Mouse (Mus musculus) lung, postnatal 4 days (tissue): ENCODE measurements around the gene Fank1.

Experiments
- DNase-seq, 2 experiments: peaks; one replicate each; pipeline ENCODE4 v3.0.0; 2021

Fank1 gene

GRCm38 (mm10) chr7:133908966-133909365, 132.3 kb downstream of the Fank1 start:
- DNase-seq, result no peak

DNA sequence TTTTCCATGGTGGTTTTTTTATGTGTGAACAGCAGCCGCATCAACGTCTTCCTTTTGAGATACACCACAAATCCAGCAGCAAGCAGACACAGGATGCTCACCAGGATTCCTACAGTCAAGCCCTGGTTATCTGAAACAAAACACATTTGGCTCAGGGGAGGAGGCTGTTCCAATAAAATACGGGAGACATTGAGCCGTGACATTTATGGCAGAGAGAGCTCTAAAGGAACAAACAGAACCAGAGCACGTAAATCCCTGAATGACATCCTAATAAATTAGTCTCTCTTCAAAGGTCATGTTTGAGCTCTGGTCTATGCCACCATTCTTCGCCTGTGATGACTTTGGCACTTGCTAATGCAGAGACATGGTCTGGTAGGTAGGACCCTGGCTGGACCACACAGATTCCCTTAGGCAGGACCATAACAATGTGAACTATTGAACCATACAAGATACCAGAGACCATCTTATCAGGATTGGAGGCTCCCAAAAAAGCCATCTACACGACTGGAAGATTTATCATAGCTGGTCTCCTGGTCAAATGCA, 133.2 kb downstream of the Fank1 start:
- DNase-seq, result no peak

- no peak for DNase-seq
Measured at GRCm38 (mm10) chr7:133911881-133912280, 135.2 kb downstream of the Fank1 start.

DNA sequence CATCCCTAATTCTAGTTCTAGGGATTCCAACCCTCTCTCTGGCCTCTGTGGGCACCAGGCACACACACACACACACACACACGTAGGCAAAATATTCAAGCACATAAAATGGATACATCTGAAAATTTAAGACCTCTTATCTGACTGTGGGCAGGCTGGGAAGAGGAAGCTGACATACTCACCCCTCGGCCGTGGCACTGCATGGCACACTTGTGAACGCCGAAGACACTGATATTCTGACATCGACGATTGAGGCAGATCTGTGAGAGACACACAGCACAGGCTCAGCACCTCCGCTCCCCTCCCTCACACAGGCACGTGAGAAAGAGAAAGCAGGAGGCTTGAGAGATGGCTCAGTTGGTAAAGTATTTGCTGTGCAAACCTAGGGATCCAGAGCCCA, 139.6 kb downstream of the Fank1 start:
- no peak for DNase-seq

DNA sequence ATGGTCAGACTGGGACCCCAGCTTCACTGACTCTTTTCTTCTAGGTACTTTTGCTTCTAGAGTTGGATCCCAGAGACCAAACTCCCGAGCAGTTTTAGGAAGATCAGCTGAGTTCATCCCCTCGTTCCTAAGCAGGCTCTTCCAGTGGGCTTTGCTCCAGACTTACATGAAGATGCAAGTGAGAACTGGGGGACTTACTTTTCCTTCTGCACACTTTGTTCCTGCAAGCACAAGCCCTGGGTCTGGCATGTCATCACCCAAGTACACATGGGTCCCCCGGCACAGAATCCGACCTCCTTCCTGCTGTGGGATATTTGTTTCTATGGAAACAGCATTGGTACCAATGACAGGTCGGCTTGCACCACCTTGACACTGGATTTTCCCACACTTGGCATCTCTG, 142.6 kb downstream of the Fank1 start:
- DNase-seq, result no peak

GRCm38 (mm10) chr7:133919918-133920317, 143.3 kb downstream of the Fank1 start:
- DNase-seq, result peak; percentile 69 to 83

GRCm38 (mm10) chr7:133920724-133921123, 144.1 kb downstream of the Fank1 start:
- no peak for DNase-seq

DNA sequence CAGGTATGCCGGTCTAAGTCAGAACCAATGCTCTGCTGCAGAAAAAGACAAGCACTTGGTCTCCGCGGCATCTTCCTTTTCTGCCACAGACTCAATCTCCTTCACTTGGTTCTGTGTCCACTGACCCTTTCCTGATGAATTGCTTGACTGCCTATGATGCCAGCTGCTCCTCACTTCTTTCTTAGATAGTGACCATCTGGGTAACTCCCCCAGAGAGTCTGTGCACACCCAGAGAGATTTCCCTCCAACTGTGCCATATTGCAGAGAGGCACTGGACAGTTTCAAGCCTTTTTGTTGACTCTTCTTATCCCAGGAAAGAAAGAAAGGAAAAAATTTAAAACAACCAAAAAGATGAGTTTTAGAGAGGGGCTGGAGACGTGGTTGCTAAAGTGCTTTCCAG, 144.6 kb downstream of the Fank1 start:
- no peak for DNase-seq

DNA sequence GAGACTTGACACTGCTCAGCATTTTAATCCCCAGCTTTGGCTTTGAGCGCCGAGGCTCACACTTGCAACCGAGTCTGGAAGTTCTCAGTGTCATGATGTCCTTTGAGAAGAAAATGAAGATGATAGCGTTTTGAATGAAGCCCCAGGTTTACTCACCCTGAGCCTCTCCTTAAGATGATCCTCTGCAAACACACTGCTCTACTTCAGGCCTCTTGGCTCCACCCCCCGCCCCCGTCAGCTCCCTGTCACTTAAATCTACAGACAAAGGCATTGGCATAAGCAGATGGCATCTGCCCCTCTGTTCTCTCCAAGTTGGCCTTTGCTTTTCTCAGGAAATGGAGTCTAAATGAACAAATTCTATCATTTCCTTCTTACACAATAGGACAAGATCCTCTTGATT, 147.3 kb downstream of the Fank1 start:
- peak; percentile 19 to 50 for DNase-seq

- peak; percentile 12 to 54 for DNase-seq
Measured at GRCm38 (mm10) chr7:133925771-133926170, 149.1 kb downstream of the Fank1 start.

DNA sequence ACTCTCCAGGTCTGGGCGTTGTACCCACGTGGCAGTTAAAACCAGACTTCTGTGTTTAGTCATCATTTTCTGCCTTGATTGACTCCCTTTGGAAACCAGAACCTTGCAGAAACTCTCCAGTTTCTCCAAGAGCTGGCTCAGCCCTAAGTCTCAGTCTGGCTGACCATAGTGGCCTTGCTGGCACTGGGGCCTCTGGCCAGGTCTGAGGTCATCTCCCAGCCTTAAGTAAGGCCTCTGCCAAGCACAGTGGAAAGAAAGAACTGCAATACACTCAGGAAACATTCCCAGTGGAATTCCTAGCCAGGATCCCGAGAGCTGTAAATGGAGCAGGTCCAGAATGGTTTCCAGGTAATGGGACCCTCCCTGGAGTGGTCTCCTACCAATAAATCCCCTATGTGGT, 152.3 kb downstream of the Fank1 start:
- no peak for DNase-seq
